Mouse (Mus musculus) erythroblast, embryonic 14.5 days (primary cell): Measurements from ENCODE around the gene Tpt1. TPM values are rescaled to one million over a fixed set of nuclear protein-coding genes. Genes with fewer than 3 reads are reported as not detected.

Experiments used
- H3K27me3 ChIP-seq: 2 replicates; pipeline ENCODE4 v1.6.1; 2012; ENCODE audit warnings: inconsistent platforms; ENCODE audit not compliant: control insufficient read depth
- H3K36me3 ChIP-seq: 2 replicates; pipeline ENCODE4 v1.6.1; 2012; ENCODE audit warnings: mild to moderate bottlenecking, inconsistent platforms; ENCODE audit not compliant: control insufficient read depth
- H3K4me1 ChIP-seq: 2 replicates; pipeline ENCODE4 v1.6.1; 2012; ENCODE audit warnings: inconsistent platforms; ENCODE audit not compliant: control insufficient read depth
- H3K4me3 ChIP-seq: replicated peaks from 2 replicates; pipeline ENCODE3; 2012; ENCODE audit warnings: moderate library complexity, mild to moderate bottlenecking, inconsistent platforms
- H3K9me3 ChIP-seq: 2 replicates; pipeline ENCODE4 v1.6.1; 2012; ENCODE audit warnings: low read length, inconsistent platforms, mixed read lengths; ENCODE audit not compliant: control insufficient read depth
- GATA1 ChIP-seq: IDR thresholded peaks from 2 replicates; pipeline ENCODE4 v1.6.1; 2012; ENCODE audit warnings: low read length, inconsistent platforms, mixed read lengths
- TAL1 ChIP-seq: IDR thresholded peaks from 3 replicates; pipeline ENCODE4 v1.6.1; 2012; ENCODE audit warnings: low read length, inconsistent platforms, mixed read lengths
- polyA plus RNA-seq: library from polyadenylated mRNA; stranded (reverse); fragments of >175 nt; gene quantifications from 2 replicates; pipeline ENCODE4 v1.2.3, GENCODE M21; 2012

Gene Tpt1
- polyA plus RNA-seq, 1 experiment, result 472 TPM

- Histone ChIP-seq H3K36me3 (no peaks in the 10 kb centered on the region), H3K9me3 (peaks cover 4% of the 10 kb centered on the region; the same call in 1 of the 2 replicates), H3K4me3 (no peak overlapping the region), H3K4me1 (no peaks in the 10 kb centered on the region; the same call in 1 of the 2 replicates), H3K27me3 (no peaks in the 10 kb centered on the region)
- no peak for TF ChIP-seq GATA1
- TF ChIP-seq TAL1, result no peak
Measured at GRCm38 (mm10) chr14:75869769-75870363, 25.0 kb downstream of the Tpt1 start.

GRCm38 (mm10) chr14:75870631-75871030, 25.7 kb downstream of the Tpt1 start:
- Histone ChIP-seq H3K4me1 (no peaks in the 10 kb centered on the region; the same call in 1 of the 2 replicates), H3K9me3 (peaks cover 4% of the 10 kb centered on the region; the same call in 1 of the 2 replicates), H3K4me3 (no peak overlapping the region), H3K36me3 (no peaks in the 10 kb centered on the region), H3K27me3 (no peaks in the 10 kb centered on the region)
- TF ChIP-seq GATA1 (no peak), TAL1 (no peak)

- H3K27me3 ChIP-seq, result no peaks in the 10 kb centered on the region
Measured at GRCm38 (mm10) chr14:75871111-75871510, 26.2 kb downstream of the Tpt1 start.

GRCm38 (mm10) chr14:75871750-75872149, 26.9 kb downstream of the Tpt1 start:
- H3K4me1 ChIP-seq, result no peaks in the 10 kb centered on the region; the same call in 1 of the 2 replicates
- no peaks in the 10 kb centered on the region for H3K27me3 ChIP-seq
- peaks cover 4% of the 10 kb centered on the region; the same call in 1 of the 2 replicates for H3K9me3 ChIP-seq
- H3K4me3 ChIP-seq, result no peak overlapping the region
- TF ChIP-seq TAL1 (no peak), GATA1 (no peak)
- H3K36me3 ChIP-seq, result no peaks in the 10 kb centered on the region

More at GRCm38 (mm10) chr14:75871111-75871510, 26.2 kb downstream of the Tpt1 start:
- TF ChIP-seq TAL1 (no peak), GATA1 (no peak)
- Histone ChIP-seq H3K9me3 (peaks cover 4% of the 10 kb centered on the region; the same call in 1 of the 2 replicates), H3K4me3 (no peak overlapping the region), H3K36me3 (no peaks in the 10 kb centered on the region), H3K4me1 (no peaks in the 10 kb centered on the region; the same call in 1 of the 2 replicates)

DNA sequence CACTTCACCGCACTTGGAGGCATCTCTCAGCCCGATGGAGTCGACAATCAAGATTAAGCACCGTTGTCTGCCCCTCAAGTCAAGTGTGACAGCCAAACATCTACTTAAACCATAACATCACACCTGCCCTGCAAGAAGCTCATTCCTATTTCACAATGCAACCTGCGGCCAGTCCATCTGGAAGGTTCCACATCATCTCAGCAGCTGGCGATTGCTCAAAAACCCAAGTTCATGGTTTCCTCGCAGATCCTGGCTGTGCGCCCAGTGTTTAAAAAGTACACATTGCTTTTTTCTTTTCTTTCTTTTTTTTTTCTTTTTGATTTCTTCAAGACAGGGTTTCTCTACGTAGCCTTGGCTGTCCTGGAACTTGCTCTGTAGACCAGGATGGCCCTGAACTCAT, 28.7 kb downstream of the Tpt1 start:
- no peaks in the 10 kb centered on the region for H3K36me3 ChIP-seq
- no peak for TF ChIP-seq GATA1
- no peak for TF ChIP-seq TAL1
- H3K9me3 ChIP-seq, result peaks cover 4% of the 10 kb centered on the region; the same call in 1 of the 2 replicates
- no peaks in the 10 kb centered on the region for H3K27me3 ChIP-seq
- H3K4me3 ChIP-seq, result no peak overlapping the region
- H3K4me1 ChIP-seq, result no peaks in the 10 kb centered on the region; the same call in 1 of the 2 replicates

GRCm38 (mm10) chr14:75876320-75877043, 31.6 kb downstream of the Tpt1 start:
- Histone ChIP-seq H3K4me1 (no peaks in the 10 kb centered on the region), H3K4me3 (no peak overlapping the region), H3K27me3 (no peaks in the 10 kb centered on the region), H3K9me3 (peaks cover 4% of the 10 kb centered on the region; the same call in 1 of the 2 replicates), H3K36me3 (no peaks in the 10 kb centered on the region)
- no peak for TF ChIP-seq GATA1
- TF ChIP-seq TAL1, result no peak

DNA sequence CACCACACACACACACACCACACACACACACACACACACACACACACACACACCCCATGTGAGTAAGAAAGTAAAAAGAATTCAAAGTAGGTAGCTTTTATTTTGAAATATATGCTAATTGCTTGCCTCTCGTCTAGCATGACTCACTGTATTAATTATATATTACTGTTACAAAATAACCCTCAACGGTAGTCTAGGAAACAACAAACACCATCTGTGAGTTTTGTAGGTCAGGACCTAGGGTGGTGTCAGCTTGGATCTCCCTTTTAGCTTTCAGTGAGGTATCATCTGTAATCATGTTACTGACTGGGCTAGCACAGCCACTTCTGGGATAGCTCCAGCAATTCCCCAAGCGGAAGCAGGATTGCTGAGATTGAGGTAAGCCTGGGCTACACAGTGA, 32.4 kb downstream of the Tpt1 start:
- no peaks in the 10 kb centered on the region for H3K36me3 ChIP-seq
- H3K27me3 ChIP-seq, result no peaks in the 10 kb centered on the region
- no peak for TF ChIP-seq TAL1
- no peak for TF ChIP-seq GATA1
- no peaks in the 10 kb centered on the region for H3K4me1 ChIP-seq
- H3K4me3 ChIP-seq, result no peak overlapping the region
- H3K9me3 ChIP-seq, result no peaks in the 10 kb centered on the region

DNA sequence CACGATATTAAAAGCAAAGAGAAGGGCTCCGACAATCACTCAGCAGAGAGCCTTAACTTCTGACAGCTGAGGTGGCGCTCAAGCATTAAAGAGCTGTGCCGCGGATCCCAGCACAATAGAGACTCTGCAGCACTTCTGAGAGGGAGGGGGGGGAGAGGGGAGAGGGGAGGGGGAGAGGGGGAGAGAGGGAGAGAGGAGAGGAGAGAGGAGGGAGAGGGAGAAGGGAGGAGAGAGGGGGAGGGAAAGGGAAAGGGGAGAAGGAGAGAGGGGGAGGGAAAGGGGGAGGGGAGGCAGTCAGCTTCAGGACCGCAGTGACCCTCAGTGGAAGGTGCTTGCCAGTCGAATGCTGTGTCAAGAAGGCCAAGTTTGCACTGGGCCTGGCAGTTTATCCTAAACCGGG, 34.1 kb downstream of the Tpt1 start:
- no peaks in the 10 kb centered on the region for H3K9me3 ChIP-seq
- no peaks in the 10 kb centered on the region for H3K36me3 ChIP-seq
- no peaks in the 10 kb centered on the region for H3K4me1 ChIP-seq
- H3K27me3 ChIP-seq, result no peaks in the 10 kb centered on the region
- TF ChIP-seq TAL1 (no peak), GATA1 (no peak)
- H3K4me3 ChIP-seq, result no peak overlapping the region

DNA sequence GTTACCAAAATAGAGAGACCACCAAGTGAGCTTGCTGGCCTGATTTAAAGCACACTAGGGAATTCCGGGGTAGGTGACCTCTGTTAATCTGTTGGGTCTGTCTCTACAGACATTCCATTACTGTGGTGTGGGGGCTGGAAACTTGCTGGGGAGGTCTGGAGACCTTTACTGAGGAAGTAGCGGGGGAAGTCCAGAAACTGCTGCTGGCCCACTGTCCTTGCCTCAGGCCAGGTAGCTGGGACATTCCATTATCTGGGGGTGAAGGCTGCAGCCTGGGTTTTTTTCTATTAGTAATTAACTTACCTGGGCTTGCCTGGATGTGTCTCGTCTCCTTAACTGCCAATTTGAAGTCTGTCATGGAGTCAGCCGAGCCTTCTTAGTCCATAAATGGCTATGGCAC, 37.0 kb downstream of the Tpt1 start:
- no peaks in the 10 kb centered on the region for H3K27me3 ChIP-seq
- no peaks in the 10 kb centered on the region for H3K4me1 ChIP-seq
- H3K4me3 ChIP-seq, result no peak overlapping the region
- no peak for TF ChIP-seq TAL1
- TF ChIP-seq GATA1, result no peak
- no peaks in the 10 kb centered on the region for H3K36me3 ChIP-seq
- H3K9me3 ChIP-seq, result no peaks in the 10 kb centered on the region
